Mouse (Mus musculus): ENCODE data around the gene B4galnt1.

DNA sequence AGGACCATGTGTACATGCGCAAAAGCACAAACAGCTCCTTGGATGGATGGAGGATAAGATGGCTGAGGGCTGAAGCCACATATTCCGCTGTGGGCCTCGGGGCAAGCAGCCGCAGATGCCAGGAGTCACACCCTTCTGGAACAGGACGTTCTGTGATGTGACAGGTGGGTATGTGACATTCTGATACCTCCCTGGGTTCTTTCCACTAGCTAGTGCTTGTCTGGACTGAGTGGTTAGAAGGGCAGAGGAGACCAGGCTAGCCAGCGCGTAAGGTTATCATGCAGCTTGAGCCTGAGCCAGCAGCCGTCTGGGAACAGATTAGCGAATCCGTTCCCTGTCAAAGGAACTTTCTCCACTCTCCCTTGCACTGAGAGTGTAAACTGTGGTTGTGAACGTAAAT, 24.1 kb upstream of the B4galnt1 start:
- TF ChIP-seq CTCF (IDR thresholded peaks at IDR 0.05; ENCODE audit: low read depth) (no peak), EP300 (optimal IDR thresholded peaks at IDR 0.05) (no peak)

Measured in stomach, postnatal 0 days (tissue).